Mouse (Mus musculus): Measurements from ENCODE around the gene Sh3bp2.
A peak's percentile ranks its signal among the peaks of the same experiment; 100 is the strongest.

The Sh3bp2 gene

DNA sequence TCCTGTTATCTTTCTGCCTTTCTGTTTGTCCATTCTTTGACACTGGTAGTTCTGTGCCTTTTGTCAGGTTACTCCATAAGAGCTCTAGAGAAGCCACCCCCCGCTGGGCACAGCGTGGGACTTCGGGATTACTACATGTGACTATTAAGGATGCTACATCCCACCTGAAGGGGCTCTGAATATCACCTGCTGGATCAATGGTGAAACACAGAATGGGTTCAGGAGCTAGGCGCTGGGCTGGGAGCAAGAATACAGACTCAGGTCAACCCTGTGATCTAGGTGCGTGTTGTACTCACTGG lies 788 bp downstream of the Sh3bp2 start:
- DNase-seq (ENCODE audit: low read depth): no peak

DNA sequence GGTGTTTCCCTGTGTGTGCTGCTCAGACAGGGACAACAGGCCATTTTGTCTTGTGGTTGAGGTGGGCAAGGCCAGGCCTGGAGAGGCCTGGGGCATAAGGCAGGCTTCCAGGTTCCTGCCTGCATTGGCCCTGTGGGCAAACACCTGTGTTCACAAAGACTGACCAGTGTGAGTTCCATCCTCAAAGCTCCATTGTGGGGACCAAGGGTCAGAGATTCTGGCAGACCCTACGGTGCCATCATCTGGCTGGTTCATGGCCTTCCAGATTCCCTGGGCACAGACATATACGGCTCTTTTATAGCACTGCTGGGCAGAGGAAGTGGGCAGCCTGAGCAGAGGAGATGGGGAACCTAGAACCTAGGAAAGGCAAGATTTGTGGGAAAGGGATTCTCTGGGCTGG lies 1.7 kb downstream of the Sh3bp2 start:
- peak; percentile 15 for DNase-seq (ENCODE audit: low read depth)

DNA sequence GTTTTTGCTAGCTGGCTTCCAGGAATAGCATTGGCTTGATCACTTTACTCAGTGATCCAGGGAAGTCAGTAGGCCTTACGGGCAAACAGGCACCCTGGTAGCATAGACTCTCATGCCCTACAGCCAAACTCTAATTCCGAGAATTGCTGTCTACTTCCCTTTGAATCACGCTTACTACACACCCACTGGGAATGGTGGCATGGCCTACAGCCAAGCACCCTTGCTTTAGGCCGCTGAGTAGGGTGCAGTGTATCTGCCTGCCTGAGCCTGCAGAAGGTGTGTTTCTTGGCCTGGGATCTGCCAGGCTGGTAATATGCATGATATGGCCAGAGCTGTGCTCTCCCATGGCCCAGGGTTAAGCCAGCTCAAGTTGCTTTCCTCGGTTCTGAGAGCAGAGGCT lies 3.1 kb downstream of the Sh3bp2 start:
- DNase-seq (ENCODE audit: low read depth): no peak

DNA sequence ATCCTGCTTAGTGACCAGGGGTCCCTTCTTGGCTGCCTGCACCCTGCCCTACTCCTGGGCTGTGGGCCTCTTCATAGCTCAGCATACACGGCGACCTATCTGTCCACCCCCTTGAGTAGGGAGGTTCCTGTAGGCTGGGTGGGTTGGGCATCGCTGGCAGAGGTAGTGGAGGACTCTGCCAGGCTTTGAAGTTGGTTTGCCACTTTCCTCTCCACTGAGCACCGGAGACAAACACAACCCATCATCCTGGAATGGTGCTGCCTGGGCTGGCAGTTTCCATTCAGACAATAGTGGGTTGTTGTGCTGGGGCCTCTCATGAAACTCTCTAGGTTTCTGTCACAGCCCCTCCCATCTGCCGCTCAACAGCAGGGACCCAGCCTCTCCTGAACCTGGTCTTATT lies 4.5 kb downstream of the Sh3bp2 start:
- no peak for DNase-seq (ENCODE audit: low read depth)

DNA sequence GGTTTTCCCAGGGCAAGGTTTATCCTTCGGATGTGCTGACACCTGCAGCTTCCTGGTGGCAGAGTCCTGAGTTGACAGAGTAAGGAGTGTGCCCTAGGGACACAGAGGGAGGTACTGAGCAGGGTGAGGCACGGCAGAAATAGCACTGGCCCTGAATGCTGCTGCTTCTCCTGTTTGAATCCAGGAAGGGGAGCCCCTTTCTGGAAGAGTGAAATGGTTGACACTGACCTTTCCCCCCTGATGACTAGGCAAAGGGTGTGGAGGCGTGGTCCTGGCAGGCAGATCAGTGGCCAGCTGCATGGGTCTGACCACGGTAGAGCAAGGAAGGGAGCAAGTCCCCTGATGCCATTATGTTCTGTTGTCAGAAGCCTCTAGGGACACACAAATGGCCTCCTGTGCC lies 5.0 kb downstream of the Sh3bp2 start:
- no peak for DNase-seq (ENCODE audit: low read depth)

DNA sequence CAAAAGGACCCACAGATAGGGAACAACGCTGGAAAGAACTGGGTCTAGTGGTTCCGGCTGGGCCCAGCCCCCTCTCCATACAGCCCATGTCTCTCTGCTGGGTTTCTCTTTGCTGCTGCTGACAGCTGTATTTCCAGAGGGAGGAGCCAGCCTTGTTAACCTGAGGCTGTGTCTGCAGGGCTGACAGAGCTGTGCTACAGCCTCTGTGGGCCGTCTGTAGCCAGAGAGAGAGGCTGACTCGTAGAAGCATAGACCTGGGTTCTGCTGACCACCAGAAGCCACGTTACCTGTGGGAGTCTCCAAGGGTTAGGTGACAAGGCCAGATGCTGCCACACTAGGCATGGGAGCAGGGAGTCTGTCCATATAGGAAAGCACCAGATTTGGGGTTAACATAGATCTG lies 7.4 kb downstream of the Sh3bp2 start:
- no peak for DNase-seq (ENCODE audit: low read depth)

DNA sequence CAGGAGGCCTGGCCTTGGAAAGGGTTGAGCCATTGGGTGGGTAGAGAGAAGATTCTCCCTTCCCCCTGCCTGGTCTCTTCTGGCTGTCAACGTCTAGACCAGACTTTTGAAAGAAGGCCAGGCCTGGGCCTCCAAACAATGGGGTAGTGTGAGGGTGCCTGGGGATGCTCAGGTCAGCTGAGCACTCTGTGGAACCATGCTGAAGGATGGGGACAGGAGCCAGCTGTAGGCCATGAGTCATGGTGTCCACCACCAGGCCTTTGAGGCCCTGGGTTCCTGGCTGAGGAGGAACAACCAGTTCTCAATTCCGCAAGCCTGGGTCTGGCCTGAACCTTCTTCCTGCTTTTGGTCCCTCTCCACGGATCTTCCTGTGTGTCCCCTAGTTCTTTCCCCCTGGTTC lies 8.2 kb downstream of the Sh3bp2 start:
- no peak for DNase-seq (ENCODE audit: low read depth)

DNA sequence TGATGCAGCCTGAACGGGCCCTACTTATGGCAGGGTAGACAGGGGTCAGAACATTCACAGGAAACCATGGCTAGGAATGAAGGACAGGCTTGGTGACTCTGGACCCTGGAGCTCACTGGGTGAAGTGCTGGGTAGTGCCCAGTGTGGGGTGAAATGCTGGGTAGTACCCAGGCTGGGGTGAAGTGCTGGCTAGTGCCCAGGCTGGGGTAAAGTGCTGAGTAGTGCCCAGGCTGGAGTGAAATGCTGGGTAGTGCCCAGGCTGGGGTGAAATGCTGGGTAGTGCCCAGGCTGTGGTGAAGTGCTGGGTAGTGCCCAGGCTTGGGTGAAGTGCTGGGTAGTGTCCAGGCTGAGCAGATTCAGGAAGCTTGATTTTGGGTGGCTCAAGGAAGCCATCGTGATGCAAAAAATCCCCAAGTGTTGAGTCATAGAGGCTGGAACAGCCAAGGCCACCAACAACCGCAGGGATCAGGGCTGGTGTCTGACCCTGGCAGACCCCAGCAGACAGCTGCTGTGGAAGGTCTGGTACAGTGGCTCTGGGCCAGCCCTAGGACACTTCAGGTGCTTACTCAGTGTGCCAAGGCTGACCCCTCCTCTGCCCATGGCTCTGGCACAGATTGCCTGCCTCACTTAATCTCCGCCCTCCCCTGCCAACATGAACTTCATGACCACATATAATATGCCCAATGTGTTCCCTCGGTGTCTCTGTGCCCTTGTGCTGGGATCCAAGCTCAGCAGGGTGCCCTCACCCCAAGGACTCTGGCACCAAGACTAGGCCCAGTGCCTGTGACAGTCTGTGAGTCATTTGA lies 9.3 kb downstream of the Sh3bp2 start:
- no peak for DNase-seq (ENCODE audit: low read depth)

DNA sequence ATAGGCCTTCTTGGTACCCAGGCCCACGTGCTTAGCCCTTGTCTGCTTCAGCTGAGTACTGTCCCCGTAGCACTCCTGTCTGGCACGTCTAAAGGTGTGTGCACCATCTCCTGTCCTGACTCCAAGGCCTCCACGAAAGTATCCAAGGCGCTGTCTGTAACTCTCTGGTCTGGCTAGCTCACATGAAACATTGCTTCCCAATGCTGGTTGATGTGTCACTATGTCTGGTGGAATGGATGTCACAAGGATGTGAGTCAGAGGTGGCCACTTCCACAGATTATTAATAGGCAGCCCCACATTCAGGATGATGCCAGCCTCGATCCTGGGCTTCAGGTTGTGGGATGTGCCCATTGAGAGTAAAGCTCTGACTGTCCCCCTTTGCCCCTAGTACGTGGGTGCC lies 10.2 kb downstream of the Sh3bp2 start:
- DNase-seq (ENCODE audit: low read depth): no peak

DNA sequence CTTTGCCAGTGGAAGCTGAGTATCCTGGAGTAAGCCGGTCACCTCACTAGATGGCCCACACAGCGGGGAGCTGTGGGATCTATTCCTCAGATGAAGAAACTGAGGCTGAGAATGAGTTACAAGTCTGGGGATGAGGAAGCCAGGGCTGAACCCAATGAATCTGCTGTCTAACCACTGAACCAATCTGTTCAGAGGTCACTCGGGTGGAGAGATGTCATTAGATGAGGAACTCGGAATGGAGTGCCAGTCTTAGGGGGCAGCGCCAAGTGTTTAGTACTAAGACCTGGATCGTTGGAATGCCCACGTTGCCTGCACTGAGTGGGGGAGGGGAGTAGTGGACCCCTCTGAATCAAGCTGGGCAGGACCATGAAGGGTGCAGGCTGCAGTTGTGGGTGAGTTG lies 12.4 kb downstream of the Sh3bp2 start:
- DNase-seq (ENCODE audit: low read depth): no peak

DNA sequence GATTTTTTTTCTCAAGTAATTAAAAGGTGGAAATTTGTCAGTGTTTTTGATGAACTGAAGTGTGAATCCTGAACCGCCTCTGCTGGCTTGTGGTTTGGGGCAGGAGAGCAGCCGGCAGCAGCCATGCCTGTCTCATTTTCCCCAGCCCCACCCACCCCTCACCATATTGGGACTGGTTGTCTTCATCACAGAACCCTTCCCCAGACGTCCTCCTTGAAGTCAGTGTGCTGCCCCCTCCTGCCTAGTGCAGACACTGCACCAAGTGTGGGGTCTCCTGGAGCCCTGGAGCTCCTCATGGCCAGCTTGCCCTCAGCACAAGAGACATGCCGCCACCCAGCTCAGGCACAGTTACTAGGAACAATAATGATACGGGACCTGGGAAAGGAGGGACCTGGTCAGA lies 12.9 kb downstream of the Sh3bp2 start:
- peak; percentile 84 for DNase-seq (ENCODE audit: low read depth)

DNA sequence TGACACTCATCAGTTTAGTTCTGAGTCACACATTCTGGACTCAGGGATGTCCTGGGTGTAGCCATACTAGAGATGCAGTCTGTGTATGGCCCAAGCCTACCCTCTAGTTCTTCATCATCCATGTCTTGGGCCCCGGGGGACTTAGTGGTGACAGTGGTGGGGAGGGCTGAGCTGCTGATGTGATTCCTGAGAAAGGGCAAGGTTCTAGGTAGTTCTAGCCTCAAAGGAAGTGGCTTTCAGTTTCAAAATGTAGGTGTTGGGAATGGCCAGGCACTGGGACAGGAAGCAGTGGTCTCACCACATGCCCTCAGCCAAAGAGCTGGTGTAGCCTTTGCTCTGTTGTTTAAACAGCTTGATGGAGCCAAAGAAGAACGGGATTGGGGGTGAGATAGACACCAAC lies 13.5 kb downstream of the Sh3bp2 start:
- DNase-seq (ENCODE audit: low read depth): no peak

DNA sequence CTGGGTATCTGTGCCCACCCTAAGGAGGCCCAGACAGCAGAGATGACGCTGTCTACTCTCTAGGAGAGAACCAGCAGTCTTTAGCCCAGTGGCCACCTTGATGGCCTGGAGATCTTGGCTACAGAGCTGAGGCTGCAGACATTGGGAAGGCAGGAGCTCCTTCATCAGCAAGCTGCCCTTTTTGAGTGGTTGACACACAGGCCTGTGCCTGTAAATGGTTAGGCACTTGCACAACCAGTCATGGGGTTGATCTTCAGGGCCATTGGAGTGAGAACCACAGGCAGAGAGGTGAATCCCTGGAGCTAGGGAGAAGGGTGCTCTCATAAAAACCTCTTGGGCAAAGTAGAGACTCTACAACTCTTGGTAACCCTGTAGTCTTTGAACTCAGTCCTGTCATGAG lies 16.5 kb downstream of the Sh3bp2 start:
- no peak for DNase-seq (ENCODE audit: low read depth)

DNA sequence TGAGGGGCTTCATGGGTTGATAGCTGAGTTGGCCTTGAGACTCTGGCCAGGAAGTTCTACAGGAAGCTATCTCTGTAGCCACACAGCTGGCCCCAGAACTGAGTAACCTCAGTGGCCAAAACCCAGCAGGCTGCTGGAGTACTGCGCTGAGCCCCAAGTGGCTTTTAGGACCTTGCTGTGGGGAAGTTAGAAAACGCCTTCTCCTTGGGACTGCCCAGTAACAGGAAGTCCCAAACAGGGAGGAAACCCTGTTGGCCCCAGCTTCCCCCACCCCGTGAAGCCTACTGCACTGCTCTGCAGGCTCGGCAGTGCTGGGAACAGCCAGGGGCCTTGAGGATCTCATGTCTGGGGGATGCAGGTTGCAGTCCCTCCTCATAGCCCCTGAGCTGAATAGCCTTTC lies 17.5 kb downstream of the Sh3bp2 start:
- DNase-seq (ENCODE audit: low read depth): peak; percentile 47

DNA sequence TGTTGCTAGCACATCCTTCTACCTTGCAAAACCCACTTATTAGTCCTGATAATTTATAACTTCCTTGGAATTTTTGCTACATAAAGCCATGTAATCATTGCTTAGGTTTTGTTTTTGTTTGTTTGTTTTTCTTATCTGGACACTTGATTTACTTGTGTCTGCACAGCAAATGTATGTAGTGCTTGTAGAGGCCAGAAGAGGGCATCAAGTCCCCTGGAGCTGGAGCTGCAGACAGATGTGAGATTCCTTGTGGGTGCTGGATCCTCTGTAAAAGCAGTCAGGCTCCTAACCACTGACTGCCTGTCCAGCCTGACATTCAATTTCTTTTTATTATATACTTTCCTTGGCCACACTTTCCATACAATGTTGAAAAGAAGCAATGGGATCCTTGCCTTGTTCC lies 21.8 kb downstream of the Sh3bp2 start:
- DNase-seq (ENCODE audit: low read depth): peak; percentile 71

DNA sequence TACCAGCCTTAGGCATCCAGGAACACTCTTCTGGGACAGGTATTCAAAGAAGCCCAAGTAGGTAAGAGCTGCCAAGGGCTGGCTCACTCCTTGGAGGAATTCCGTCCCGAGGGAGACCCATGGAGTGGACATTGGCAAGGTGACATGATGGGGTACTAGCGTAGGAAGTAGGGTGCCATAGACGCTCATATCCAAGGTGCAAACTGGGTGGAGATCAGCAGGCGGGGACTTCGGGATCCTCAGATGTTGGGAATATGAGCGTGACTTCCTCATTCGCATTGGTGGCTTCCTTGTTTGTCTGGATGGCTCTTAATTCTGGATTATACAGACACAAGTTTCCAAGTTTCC lies 23.5 kb downstream of the Sh3bp2 start:
- DNase-seq (ENCODE audit: low read depth): no peak

DNA sequence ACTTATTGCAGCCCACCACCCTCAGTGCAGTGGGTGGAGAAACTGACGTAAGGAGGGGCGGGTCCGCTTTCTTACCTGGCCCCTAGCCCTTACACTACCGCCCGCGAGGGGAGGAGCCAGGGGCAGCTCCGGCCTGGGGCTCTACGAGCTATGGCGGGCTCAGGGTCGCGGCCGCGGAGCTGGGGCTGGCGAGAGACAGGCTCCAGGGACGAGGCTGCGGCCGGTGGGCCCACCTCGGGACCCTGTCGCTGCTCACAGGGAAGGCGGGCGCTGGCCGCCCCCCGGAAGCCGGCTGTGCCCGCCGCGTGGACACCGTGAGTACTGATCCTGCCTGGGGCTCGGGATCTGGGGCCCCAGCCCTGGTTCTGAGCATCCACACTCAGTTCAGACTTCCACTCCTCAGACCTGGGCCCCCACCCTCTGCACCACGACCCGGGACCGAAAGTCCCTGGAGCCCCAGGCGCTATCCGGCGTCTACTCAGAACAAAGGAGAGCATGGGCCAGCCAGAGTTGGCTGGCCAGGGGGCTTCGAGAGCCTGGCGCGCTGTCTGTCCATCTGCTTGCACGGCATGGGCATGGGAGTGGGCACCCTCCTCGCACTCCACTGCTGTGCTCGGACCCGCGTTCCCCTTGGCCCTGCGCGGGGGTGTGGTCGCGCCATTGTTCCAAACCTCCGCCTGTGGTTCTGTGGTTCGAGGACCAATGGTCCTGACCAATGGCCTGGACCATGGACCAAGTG lies 24.0 kb downstream of the Sh3bp2 start:
- peak; percentile 63 for DNase-seq (ENCODE audit: low read depth)

DNA sequence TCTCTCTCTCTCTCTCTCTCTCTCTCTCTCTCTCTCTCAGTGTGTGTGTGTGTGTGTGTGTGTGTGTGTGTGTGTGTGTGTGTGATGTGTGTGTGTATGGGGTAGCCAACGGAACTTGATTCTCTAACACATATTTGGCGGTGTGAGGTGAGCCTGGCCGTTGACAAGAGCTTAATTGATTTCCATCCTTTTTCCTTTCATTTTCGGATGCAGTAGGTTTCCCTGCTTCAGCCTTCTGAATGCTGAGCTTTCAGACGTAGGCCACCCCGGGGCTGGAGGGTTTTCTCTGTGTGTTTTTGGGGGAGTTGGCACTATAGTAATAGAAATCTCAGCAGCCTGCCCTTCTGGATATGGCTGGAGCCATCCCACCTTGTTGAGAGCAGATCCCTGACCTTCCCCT lies 24.6 kb downstream of the Sh3bp2 start:
- peak; percentile 45 for DNase-seq (ENCODE audit: low read depth)

DNA sequence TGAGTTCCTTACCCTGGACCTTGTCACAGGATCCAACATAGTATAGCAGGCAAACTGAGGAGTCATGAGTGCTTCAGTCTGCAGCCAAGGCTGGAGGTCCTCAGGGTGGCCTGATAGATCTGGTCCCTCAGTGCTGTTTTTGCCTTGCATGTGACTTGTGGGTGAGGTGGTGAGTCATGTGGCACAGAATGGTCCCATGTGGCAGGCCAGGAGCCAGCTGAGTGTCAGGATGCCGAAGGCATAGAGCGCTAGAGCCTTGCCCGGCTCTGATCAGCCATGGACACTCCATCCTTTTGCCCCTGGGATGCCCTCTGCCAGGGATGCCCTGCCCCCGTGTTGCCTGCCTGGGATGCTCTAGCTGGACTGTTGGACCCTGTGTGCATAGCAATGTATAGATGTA lies 26.2 kb downstream of the Sh3bp2 start:
- no peak for DNase-seq (ENCODE audit: low read depth)

DNA sequence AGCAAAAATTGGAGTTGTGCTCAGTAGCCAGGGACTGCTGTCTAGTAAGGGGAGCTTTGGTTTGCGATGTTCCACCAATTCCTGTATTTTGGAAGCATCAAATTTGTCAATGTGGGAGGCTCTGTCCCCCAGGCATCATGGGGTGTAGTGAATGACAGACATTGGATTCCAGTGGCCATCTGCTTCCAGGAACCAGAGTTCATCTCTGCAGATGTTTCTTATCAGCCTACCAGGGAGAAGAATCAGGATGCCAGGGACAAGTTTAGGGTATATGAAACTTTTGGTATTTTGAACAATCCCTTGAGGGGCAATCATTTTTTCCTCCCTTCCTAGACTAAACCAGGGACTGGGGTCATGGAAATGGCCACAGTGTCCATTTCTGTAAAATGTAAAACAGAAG lies 38.2 kb downstream of the Sh3bp2 start:
- no peak for DNase-seq (ENCODE audit: low read depth)

DNA sequence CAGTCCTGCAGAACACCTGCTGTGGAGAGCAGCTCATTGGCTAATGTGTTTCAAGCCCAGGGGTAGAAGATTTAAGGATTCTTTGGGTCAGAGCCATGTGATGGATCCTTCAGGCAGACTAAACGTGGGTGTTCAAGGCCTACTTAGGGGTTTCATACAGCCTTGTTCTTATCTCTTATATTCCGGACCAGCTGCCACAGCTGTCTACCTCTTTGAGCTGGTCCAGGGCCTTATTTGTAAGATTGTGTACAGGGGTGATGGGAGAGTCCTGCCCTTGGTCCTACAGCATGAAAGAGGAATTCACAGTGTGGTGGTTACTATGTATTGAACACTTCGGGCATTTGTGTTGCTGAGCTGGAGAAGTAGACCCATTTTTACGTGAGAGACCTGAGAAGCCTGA lies 38.7 kb downstream of the Sh3bp2 start:
- no peak for DNase-seq (ENCODE audit: low read depth)

DNA sequence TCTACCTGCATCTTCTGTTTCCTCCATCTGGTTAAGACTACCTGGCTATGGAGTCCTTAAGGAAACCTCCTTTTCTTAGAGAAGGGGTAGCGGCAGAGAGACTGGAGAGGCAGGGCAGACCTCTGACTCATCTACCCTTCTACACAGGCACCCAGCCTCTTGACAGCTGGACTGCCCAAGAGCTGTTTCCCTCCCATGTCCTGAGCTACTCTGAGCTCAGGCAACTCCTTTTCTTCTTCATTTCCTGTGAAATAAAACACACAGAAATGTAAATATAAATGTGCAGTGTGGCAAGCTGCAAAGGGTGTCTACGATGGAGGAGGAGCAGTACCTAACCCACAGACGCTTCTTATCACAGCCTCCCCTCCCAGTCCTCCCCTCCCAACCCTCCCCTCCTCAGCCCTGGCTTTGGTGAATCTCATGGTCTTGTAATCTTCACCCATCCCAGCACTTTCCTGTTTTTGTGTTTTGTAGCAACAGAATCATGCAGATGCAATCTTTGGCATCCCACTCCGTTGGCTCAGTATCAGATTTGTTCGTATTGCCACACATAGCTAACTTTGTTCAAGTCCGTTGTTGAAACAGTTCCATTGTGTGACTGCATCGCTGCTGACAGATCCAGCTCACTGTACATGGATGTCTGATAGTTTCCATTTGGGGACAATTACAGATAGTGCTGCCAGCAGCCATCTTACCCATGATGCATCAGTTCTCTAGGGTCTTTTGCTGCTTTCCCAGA lies 40.1 kb downstream of the Sh3bp2 start:
- DNase-seq (ENCODE audit: low read depth): peak; percentile 46

DNA sequence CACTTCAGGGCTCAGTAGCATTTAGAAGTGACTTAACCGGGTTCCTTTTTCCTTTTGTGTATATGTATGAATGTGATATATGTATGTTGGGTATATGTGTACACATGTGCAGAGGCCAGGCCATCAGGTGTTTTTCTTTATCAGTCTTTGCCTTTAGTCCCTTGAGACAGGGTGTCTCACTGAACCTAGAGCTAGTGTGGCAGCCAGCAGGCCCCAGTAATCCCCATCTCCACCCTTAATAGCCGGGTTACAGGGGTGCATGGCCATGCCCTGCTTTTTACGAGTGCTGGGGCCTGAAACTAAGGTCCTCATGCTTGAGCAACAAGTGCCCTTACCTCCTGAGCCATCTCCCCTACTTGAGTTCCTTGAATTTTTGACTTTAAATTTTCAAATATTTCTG lies 45.9 kb downstream of the Sh3bp2 start:
- DNase-seq (ENCODE audit: low read depth): no peak

Data from naive thymus-derived CD4-positive, alpha-beta T cell, adult 2 months (primary cell).